Mouse (Mus musculus) MEL-GATA-1-ER (cell line): ENCODE results near the gene Epha8.
A peak's percentile ranks its signal among the peaks of the same experiment; 100 is the strongest.

Experiments
- DNase-seq: peaks from one replicate; pipeline ENCODE4 v3.0.0-alpha.2; 2012; ENCODE audit warnings: low read depth; ENCODE audit errors: extremely low read depth

Gene Epha8

DNA sequence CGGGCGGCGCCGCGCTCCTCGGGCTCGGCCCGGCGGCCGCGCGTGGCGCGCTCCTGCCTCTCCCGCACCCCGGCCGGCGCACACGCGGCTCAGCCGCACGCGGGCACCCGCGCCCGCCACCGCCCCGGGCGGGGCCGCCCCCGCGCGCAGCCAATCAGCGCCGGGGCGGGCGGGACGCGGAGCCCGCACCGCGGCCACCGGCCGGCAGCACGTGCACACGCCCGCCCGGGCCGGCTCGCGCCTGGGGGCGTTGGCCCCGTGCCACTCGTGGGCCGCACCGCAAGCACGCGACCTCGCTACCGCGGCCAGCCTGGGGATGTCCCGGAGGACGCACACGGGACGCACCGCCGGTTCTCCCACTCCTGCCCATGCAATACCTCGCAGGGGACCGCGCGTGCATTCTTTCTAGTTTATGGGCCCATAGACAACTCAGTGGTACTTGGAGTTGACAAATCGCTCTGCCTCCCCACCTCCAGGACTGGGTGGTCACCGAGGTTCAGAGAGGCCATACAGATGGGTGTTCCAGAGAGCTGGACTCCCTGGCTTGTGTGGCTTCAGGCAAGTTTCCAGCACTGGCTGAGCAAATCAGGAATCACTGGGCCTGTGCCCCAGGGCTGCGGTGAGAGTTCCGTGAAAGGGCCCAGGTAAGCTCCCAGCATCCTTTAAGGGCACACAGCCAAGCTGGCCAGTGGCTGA, at the start of gene Epha8:
Gene Epha8 (minus strand): TSS at position 66 of the 696 bp plus-strand sequence.
- DNase-seq = no peak

DNA sequence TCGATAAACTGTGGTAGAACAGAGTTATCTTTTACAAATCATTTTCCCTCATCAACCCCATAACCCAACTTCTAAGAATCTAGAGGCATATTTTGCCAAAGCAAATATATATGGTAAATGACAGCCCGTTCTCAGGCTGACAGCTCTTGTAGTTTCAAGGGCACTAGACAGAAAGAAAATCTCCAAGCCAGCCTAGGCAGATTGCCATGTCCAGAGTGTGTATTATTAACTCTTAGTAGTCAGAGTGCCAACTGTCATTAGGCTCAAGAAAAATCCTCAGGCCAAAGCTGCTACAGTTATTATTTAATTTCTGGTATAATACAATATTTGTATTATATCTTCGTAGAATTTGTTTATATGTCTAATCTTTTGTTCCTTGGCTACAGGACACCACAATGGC, 45.2 kb upstream of the Epha8 start:
- no peak for DNase-seq

DNA sequence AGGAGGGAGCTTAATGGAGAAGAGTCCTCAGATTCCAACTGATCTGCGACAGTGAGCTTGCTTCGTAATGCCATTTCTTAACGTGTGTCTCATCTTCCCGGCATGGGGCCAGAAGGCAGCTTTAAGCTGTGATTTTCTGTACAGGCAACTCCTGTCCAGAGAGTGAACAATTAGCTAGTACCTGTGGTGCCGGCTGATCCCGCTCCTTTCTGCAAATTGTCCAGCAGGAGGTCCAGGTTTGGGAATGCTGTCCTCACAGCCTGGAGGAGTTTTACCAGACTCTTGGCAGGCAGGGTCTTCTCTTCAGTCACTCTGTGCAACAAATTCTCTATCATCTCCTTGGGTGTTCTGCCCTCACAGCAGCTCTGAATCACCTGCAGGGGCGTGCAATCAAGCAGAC, 44.4 kb upstream of the Epha8 start:
- DNase-seq = no peak

DNA sequence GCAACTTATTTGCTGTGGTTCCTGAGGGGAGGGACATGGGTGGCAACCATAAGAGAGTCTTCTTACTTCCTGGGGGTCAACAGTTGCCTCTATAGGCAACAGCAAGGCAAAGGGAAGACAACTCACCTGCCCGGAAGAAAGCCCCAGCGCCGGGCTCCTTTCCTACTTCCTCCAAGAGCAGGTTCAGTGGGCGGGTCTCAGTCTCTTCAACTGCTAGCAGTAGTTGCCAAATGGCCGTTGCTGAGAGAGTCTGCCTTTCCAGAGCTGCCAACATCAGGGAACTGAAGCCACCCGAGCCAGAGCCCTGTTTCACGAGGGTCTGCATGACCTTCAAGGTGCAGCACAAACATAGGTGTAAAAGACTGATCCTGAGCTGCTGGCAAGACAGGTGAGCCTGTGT, 41.8 kb upstream of the Epha8 start:
- no peak for DNase-seq

DNA sequence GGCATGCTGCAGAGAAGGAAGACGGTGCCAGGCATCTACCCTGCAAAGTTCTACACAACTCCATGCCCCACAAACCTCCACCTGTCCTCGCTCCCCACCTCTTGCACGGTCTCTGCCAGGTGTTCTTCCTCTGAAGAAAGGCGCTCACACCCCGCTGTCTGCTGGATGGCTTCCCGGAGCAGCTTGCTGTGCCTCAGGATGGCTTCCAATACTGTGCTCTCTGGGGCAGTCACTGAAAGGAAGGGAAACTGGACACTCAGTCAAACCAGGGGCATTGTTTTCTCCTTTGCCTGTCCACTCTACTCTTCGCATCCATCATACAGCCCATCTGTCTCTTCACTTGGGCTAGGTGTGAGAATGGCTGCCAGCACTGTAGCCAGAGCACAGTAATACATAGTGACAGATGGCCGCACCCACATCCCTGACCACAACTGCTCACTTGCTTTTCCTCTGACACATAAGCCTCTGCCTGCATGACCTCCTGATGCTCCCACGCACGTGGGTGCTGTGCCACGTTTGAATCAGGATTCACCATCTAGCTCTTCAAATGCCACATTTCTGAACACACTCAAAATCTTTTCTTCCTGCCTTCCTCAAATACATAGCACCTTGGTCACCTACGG, 41.2 kb upstream of the Epha8 start:
- no peak for DNase-seq

DNA sequence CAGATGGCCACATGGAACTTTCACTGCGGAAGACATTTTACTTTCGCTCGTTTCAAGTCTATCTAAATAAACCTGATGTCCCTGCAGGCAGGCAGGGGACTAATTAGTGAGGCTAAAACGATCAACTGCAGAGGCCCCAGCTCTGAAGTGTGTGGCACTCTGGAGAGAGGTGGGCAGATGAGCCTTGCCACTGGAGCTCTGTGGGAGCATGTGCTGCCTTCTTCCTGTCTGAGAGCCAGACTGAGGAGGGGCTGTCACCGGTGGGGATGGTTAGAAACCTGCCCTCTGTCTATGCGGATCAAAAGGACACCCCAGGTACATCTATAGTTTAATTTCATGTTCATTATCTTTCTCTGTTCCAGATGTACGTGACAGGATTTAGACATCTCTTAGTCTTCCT, 40.3 kb upstream of the Epha8 start:
- DNase-seq = no peak

DNA sequence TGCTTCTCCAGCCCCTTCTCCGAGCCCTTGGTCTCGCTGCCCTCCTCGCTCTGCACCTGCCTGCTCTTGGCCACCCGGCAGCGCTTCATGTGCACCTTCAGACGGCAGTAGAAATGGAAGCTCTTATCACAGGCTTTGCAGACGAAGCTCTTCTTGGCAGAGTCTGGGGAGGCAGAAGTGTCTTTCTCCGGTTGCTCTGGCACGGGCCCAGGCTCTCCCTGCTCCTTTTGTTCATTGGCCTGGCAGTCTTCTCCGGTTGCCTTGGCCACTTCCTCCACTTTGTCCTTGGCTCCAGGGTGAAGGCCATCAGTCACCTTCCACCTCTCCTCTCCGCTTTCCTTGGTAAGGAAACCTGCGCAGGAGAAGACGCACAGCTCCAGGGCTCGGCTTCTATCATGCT, 38.7 kb upstream of the Epha8 start:
- DNase-seq = no peak

DNA sequence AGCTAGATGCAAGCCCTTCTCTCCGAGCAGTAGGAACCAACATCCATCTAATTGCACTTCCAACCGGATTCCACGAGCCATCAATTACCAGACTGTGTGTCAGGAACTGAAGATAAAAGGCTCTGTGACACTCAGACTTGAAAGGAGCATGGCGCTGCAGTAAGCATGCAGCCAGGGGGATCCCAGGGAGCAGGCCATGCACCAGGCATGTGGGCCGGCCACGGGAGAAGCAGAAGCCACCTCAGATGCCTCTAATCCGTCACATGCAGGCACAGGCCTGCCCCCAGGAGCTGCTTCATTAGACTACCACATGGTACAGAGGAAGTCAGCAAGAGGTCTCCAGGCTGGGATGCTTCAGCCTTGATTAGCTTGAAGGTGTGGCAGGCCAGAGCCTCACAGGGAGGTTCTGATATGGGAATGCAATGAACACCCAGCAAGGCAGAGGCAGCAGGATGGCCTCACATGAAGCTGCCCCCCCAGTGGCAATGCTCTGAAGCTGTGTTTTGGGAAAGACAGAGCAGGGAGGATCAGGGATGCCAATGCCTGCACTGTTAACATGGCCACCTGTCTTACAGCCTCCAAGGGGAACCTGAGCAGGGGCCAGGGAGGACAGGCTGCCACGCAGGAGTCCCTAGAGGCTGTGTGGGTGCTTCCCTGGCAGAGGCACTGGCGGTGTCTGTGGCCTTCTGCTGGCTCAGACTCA, 25.5 kb upstream of the Epha8 start:
- no peak for DNase-seq

DNA sequence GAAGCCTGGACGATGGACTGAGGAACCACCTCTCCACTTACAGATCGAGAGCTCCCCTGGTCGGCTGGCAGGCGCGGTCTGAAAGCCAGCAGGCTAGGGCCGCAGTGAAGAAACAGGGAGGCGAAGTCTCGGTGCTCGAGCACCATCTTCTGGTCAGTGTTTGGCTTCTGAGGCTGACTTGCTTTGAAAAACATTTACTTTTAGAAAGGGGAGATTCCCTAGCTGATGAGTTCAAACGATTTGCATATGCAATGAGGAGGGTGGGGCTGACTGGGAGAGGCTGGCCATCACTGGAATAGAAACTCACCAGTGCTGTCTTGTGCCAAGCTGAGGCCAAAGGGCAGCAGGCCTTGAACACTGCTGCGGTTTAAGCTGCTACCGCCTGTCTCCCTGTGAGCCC, 24.7 kb upstream of the Epha8 start:
- DNase-seq = no peak

DNA sequence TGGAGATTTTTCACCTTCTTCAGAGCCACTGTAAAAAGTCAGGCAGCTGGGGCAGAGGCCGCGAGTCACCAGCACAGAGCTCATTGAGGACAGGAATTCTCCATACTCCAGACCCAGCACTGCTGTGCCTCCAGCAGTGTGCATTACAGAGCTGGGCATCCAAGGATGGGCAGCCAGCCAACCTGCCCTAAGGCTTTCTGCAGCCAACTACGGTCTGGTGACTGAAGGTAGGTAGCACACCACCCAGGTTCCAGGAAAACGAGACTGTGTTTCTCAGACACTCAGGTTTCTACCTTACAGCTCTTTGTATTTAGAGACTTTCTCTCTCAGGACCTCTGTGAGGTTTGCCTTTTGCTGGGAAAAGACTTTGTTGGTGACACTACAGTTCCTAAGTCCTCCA, 24.3 kb upstream of the Epha8 start:
- DNase-seq = no peak

DNA sequence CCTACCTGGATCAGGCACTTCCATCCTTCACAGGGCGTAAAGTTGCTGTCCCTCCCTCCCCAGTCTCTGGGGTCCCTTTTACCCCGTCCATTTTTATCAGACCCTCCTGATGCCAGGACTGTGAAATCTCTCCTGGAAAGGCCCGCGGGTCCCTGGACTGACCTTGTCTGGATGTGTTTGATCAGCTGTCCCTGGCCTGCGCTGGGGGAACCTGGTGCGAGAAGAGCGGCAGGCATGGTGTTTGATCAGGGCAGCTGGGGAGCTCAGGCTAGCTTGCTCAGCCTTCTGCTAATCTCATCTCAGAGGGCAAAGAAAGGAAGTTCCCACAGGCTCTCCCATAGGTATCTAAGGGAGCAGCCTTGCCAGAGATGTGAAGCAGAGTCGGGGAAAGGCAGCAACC, 20.6 kb upstream of the Epha8 start:
- no peak for DNase-seq

DNA sequence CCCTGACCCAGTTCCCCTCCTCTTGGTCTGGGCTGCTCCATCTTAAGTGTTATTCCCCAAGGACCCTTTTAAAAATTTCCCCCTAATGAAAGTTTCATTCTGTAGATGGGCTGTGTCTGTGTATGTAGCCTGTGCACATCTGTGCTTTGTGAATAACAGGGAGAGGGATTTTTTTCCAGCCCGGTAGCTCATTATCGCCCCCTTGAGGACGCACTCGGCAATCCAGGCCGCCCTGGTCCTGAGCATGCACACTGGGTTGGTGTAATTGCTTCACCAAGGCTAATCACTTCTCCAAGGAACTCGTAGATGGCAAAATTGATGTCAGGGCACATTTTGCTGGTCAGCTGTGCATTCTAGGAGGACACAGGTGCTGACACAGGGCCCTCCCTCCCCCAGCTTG, 14.3 kb upstream of the Epha8 start:
- peak; percentile 25 for DNase-seq

DNA sequence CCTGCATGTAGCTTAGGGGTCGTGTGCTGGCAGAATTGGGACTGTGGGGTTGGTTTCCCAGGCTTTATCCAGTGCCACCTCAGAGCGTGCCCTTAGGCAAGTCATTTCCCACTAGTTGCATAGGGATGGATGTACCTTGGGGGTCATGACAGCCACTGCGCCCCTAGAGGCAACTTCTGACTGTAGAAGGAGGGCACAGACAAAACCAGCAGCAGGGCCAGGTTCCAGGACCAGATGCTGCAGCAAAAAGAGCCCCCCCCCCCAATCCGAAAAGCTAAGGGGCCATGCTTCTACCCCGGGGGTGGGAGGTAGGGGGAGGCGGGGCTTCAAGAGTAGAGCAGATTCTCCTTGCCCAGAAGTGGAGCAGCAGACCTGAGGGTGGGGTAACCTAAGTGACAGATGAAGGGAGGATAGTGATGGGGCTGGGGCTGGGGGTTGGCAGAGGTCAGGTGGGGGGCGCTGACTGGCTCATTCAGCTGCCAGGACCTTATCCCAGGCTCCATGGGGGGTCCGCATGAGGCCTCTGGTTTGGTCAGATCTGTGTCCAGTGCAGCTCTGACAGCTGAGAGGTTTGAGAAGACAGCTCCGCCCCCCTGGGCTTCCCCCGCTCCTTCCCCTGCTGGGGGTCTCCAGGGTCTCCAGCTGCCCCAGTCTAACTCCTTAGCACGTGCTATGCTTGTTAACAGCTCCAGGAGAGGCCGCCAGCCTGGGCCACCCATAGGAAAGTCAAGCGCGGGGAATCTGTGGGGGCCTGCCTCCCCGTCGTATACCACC, 13.1 kb upstream of the Epha8 start:
- no peak for DNase-seq

DNA sequence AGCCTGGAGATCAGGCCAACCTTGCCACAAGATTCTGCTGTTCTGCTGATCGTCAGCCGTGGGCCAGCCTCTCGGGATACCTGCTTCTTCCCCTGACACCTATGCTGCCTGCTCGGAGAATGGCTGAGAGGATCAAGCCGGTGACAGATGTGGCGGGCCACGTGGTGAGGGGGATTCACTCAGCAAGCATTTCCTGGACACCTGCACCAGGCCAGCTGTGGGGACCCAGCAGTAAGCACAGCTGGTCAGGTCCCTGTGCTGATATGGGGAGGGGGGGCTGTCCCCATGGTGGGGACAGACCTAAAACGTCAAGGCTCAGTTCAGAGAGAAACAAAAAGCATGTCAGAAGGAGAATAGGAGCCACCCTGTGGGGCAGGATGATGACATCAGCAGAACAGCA, 12.5 kb upstream of the Epha8 start:
- no peak for DNase-seq

DNA sequence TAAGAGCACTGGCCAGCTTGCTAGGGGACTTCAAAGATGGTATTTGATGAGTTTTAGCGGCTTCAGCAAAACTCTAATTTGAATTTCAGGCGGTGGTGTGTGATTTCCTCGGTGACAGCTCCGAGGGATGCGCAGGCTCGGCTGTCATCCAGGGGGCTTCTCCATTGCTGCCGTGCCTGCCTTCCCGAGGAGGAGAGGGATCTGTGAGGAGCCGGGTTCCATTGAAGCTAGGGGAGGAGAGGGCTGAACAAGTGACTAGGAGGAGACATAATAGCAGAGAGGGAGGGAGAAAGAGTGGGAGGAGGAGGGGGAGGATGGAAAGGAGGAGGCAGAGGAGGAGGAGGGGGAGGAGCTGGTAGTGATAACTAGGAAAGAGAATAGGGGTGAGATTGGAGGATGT, 10.9 kb upstream of the Epha8 start:
- DNase-seq = no peak

DNA sequence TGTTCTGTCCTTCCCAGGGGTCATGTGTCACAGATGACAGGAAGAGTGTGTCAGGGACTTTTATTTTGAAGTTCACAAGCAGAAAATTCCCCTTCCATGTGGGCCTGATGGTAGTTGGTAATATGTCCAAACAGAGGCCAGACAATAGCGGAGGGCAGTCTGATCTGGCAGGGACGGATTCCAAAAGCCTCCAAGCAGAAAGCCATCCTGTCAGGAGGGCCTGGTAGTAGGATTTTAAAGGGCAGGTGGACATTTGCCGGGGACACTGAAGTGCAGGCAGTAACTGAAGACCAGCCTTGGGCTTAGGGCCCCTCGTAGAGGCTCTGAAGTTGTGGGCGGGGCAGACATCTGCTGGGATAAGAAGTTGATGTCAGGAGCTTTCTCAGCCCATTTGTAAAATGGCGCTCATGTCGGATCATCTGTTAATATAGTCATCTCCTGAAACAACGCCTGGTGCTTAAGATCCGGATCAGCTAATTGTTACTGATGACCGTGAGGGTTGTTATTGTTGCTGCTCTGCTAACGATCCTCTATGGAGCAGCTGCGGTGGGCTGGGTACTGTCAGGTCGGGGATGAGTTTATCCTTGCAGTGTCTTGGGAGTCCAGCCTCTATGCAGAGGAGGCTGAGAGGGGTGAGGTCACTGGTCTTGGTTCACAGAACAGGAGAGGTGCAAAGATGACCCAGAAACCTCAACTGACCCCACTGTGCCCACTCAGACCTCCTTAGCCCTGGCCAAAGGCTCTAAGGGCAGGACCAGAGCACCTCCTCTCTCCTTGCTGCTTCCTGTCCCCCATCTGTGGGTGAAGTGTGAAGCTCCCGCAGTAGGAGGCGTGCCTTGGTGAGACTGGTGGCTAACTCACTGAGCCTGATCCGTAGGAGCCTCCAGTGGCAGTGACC, 10.1 kb upstream of the Epha8 start:
- no peak for DNase-seq

DNA sequence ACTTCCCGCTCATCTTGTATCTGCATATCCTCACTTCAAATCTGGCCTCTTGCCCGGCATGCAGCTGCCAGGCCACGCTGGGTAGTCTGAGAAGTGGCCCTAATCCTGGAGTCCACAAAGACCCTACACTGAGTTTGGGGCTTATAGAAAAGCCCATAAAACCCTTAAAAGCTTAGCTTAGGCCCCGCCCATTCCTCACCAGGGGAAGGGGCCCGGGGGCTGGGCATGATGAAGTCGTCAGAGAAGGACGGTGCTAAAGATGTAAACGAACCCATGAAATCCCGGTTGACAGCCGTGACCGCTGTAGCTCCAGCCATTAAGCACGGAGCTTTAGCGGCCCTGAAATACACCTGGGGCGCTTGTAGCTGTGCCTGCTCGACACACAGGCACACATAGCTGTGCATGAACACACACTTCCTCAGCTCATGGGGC, 8.4 kb upstream of the Epha8 start:
- DNase-seq = no peak

DNA sequence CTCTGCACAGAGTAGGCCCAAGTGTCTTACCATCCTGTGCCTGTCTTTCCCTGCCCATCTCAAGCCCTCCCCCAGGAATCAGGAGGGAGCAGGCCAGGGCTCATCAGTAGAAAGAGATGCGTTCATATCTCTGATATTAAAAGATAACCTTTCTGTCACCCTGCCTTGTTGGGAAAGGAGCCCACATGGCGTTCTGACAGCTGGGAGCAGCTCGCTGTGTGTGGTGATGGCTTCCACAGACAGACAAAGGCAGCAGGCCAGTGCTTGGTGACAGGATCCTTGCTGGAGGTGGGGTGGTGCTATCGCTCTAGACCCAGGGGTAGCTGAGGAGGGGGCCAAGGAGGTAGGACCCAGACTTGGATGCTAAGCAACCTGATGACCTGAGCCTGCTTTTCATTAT, 5.8 kb upstream of the Epha8 start:
- DNase-seq = no peak

DNA sequence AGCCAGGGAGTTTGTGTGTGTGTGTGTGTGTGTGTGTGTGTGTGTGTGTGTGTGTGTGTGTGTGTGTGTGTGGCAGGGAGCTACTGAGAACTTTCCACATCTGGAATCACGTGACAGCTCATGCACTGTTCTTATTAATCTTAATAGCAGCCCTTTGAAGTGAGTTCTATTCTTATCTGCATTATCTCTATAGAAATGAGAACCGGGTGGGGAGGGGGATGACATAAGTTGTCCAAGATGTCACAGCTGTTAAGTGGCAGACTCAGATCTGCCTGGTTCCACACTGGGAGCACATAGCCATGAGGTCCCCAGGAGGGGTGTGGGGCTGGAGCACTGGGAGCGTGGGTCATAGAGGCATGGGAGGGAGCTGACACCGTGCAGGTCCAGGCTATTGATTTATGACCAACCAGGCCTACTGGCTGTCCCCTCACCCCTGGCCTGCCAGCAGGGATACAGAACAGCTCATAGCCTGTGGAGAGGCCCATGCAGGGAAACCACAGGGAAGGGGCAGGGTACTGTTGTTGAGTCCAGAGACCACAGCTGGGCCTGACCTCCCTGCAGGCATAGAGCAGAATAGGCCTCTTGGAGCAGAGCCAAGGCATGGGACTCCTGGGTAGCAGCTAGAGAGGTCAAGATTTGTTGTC, 5.1 kb upstream of the Epha8 start:
- DNase-seq = no peak

DNA sequence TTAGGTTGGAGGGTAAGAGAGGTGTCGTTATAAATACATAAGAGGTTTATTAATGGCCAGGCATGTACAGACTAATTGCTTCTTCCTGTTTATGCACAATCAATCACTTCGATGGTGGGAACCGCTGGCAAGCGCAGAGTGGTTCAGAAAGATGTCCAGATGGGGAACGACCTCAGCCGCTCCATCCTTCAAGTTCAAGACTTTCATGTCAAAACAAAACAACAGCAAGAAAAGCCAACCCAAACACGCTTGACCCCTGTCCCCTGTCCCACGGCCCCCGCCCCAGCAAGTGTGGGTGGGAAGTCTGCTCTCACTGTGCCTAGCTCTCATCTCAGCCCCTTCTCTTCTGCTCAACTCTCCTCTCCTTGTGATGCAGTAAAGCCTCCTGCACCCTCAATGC, 4.0 kb upstream of the Epha8 start:
- DNase-seq = no peak

DNA sequence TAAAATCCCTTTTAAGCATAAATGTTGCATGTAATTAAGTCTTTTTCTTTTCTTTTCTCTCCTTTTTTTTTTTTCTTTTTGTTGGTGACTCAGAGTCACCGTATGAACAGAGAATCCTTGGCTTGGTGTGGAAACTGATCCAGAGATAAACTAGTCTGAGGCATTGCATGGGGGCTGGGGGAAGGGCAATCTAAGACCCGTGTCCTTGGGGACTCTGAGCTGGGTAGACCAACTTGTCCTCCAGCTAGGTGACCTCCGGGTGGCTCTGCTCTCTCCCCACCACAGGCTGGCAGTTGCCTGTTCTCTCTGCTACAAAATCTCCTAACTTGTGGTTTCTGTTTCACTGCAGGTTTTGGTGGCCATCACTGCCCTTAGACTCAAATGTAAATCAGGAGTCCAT, 3.5 kb upstream of the Epha8 start:
- no peak for DNase-seq
